Mouse (Mus musculus): ENCODE measurements at regions not wholly inside any gene's neighbourhood (a gene's known extent, or its start where the extent isn't known, plus 50 kb on each side); places are given as distances from the start of the nearest gene placed in this dataset.

DNA sequence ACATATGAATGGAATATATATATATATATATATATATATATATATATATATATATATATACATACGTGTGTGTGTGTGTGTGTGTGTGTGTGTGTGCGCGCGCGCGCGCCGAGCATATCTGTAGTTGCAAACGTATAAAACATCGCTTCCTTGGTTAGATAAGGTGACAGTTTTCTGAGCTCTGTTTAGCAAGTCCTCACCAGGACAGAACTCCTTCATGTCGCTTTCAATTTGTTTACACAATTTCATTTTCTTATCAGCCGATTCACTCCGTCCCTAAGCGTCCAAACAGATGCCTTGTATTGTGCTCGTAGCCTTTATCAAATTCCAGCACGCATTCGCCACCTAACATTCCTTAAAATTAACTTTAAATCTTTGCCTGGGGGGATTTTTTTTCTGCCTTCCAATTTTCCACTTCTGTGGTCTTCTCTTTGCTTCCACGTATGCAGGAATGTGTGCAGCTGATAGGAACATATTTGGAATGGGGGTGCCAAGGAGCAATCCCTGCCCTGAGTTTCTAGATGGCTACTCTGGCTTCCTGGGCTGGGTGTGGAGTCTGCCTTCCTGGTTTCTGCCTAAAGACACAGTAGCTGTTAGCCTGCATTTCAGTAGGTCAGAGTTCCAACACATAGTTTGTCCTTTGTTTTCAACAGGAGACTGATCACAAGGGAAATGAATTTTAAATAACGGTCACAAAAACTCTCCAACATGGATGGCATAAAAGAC lies 575.7 kb downstream of the Robo2 start:
- Histone ChIP-seq H3K4me1 (ENCODE audit: control insufficient read depth, insufficient read depth, low read length) (no peaks in the 10 kb centered on the region), H3K27ac (ENCODE audit: insufficient read depth, low read length) (no peak overlapping the region), H3K4me3 (ENCODE audit: insufficient read depth, low read length) (no peak overlapping the region)
- no peak for TF ChIP-seq POLR2A (IDR thresholded peaks at IDR 0.05; ENCODE audit: extremely low read depth, insufficient read depth, low read length)
- no peak for TF ChIP-seq CTCF (IDR thresholded peaks at IDR 0.05; ENCODE audit: extremely low read depth, insufficient read depth, low read length)

DNA sequence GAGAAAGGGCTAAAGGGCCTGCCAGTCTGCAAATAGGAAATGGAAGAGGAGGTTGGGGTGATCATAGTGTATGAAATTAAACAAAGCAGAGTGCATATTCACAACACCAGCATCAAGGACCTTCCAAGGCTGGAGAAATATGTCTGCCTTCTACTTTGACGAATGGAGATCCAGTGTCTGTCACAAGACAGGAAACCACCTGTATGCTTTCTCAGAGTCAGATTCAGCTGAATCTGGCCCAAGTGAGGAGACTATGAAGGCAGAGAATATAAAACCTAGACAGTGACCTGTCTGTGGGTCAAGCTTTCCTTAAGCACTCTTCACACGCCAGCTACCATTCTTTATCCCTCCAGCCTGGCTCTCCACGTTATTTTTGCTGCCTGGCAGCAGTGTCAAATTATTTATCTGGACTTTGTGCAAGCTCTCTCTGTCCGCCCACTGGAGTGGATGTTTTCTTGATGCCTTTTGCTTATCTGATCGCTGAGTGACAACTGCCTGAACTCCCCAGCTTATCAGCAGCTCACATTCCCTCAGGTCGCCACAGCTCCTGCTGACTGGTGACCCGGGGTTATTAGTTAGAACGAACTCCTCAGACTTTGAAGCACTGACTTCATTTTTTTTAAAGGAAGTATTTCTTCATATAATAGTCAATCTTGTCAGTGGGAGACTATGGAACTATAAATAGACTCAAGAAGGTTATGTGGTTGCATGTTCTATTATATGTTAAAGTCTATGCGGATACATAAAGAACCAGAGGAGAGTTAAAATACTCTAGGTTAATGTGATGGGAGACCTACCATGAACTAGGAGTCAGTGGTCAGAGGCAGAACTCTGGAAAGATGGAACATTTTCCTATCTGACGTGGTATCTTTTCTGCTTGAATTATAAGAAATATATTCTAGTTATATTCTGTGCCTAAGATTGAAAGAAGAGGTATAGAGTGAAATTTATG lies 590.0 kb downstream of the Robo2 start:
- no peak for TF ChIP-seq POLR2A (IDR thresholded peaks at IDR 0.05; ENCODE audit: extremely low read depth, insufficient read depth, low read length)
- TF ChIP-seq CTCF (IDR thresholded peaks at IDR 0.05; ENCODE audit: extremely low read depth, insufficient read depth, low read length), result no peak
- no peaks in the 10 kb centered on the region for H3K4me1 ChIP-seq (ENCODE audit: control insufficient read depth, insufficient read depth, low read length)
- H3K4me3 ChIP-seq (ENCODE audit: insufficient read depth, low read length), result no peak overlapping the region
- no peak overlapping the region for H3K27ac ChIP-seq (ENCODE audit: insufficient read depth, low read length)

- Histone ChIP-seq H3K27ac (ENCODE audit: insufficient read depth, low read length) (no peak overlapping the region), H3K4me3 (ENCODE audit: insufficient read depth, low read length) (no peak overlapping the region), H3K4me1 (ENCODE audit: control insufficient read depth, insufficient read depth, low read length) (no peaks in the 10 kb centered on the region)
- TF ChIP-seq CTCF (IDR thresholded peaks at IDR 0.05; ENCODE audit: extremely low read depth, insufficient read depth, low read length) (no peak), POLR2A (IDR thresholded peaks at IDR 0.05; ENCODE audit: extremely low read depth, insufficient read depth, low read length) (no peak)
Measured at GRCm38 (mm10) chr16:73804572-73804971, 607.1 kb downstream of the Robo2 start.

DNA sequence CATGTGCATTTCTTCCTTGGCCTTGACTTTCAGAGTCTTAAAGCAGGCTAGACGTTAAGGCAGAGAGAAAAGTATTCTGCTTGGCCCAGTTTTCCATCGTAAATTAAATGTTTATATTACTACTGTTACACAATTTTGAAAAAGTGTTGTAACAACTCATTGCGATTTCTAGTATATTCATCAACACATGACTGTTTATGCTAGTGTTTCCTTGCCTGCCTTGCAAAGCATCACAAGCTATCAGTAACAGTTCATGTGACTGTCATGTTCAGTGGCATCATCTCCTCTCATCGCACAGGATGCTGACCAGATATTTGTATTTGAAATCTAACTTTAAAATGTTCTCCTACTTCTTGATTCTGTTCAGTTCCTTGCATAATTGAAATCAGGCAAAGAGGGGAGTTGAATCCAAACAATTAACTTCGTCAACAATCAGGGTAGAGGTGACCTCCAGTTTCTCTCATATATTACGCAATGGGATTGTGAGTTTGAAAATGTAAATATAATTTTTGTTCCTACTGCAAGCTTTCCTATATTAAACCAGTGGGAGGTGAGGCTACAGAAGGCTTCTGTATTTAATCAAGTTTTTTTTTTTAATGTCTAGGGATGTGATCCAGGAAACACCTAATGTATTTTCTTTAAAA lies 615.0 kb downstream of the Robo2 start:
- Histone ChIP-seq H3K4me3 (ENCODE audit: insufficient read depth, low read length) (no peak overlapping the region), H3K27ac (ENCODE audit: insufficient read depth, low read length) (no peak overlapping the region), H3K4me1 (ENCODE audit: control insufficient read depth, insufficient read depth, low read length) (no peaks in the 10 kb centered on the region)
- no peak for TF ChIP-seq CTCF (IDR thresholded peaks at IDR 0.05; ENCODE audit: extremely low read depth, insufficient read depth, low read length)
- no peak for TF ChIP-seq POLR2A (IDR thresholded peaks at IDR 0.05; ENCODE audit: extremely low read depth, insufficient read depth, low read length)

DNA sequence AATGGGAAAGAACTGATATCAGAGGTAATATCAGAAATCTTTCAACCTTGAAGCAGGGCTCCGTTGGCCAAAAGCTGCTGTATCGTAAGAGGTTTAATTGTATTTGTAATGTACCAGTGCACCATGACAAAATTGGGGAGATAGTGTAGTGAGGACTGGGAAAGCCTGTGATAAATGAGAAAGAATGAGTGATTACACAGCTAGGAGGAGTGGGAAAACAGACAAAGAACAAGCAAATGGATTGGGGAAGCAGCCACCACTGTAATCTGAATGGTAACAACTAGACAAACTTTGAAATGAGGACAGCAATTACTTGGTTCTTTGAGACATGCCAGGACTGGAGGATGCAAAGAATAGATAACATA lies 626.6 kb downstream of the Robo2 start:
- H3K4me3 ChIP-seq (ENCODE audit: insufficient read depth, low read length), result no peak overlapping the region
- no peak overlapping the region for H3K27ac ChIP-seq (ENCODE audit: insufficient read depth, low read length)
- TF ChIP-seq POLR2A (IDR thresholded peaks at IDR 0.05; ENCODE audit: extremely low read depth, insufficient read depth, low read length) (no peak), CTCF (IDR thresholded peaks at IDR 0.05; ENCODE audit: extremely low read depth, insufficient read depth, low read length) (no peak)
- peaks cover 2% of the 10 kb centered on the region; the same call in 1 of the 2 replicates for H3K4me1 ChIP-seq (ENCODE audit: control insufficient read depth, insufficient read depth, low read length)

- Histone ChIP-seq H3K27ac (ENCODE audit: insufficient read depth, low read length) (no peak overlapping the region; the same call in 1 of the 2 replicates), H3K4me3 (ENCODE audit: insufficient read depth, low read length) (no peak overlapping the region), H3K4me1 (ENCODE audit: control insufficient read depth, insufficient read depth, low read length) (peaks cover 2% of the 10 kb centered on the region; the same call in 1 of the 2 replicates)
- TF ChIP-seq POLR2A (IDR thresholded peaks at IDR 0.05; ENCODE audit: extremely low read depth, insufficient read depth, low read length), result no peak
- no peak for TF ChIP-seq CTCF (IDR thresholded peaks at IDR 0.05; ENCODE audit: extremely low read depth, insufficient read depth, low read length)
Measured at GRCm38 (mm10) chr16:73784296-73785073, 627.1 kb downstream of the Robo2 start.

DNA sequence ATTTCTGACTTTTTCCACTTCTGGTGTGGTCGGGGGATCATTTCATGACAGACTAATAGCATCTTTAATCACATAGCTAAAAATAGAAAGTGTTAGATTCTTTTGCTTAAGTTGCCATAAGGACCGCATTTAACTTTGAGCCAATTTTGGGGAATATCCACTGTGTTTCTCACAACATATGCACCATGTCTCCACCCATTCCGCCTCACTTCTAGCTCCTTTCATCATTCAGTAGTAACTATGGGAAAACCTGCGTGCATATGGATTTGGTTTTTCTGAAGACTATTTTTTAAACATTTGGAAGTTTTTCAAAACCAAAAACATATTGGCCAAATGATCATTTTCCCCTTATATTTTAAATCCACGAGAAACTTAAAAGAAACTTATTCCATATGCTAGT lies 639.2 kb downstream of the Robo2 start:
- no peak overlapping the region for H3K4me3 ChIP-seq (ENCODE audit: insufficient read depth, low read length)
- H3K27ac ChIP-seq (ENCODE audit: insufficient read depth, low read length), result no peak overlapping the region
- peaks cover 2% of the 10 kb centered on the region for H3K4me1 ChIP-seq (ENCODE audit: control insufficient read depth, insufficient read depth, low read length)
- no peak for TF ChIP-seq POLR2A (IDR thresholded peaks at IDR 0.05; ENCODE audit: extremely low read depth, insufficient read depth, low read length)
- TF ChIP-seq CTCF (IDR thresholded peaks at IDR 0.05; ENCODE audit: extremely low read depth, insufficient read depth, low read length), result no peak

- no peak for TF ChIP-seq POLR2A (IDR thresholded peaks at IDR 0.05; ENCODE audit: extremely low read depth, insufficient read depth, low read length)
- no peak for TF ChIP-seq CTCF (IDR thresholded peaks at IDR 0.05; ENCODE audit: extremely low read depth, insufficient read depth, low read length)
- Histone ChIP-seq H3K4me3 (ENCODE audit: insufficient read depth, low read length) (no peak overlapping the region), H3K4me1 (ENCODE audit: control insufficient read depth, insufficient read depth, low read length) (peaks cover 2% of the 10 kb centered on the region), H3K27ac (ENCODE audit: insufficient read depth, low read length) (no peak overlapping the region)
Measured at GRCm38 (mm10) chr16:73770440-73770856, 641.2 kb downstream of the Robo2 start.

DNA sequence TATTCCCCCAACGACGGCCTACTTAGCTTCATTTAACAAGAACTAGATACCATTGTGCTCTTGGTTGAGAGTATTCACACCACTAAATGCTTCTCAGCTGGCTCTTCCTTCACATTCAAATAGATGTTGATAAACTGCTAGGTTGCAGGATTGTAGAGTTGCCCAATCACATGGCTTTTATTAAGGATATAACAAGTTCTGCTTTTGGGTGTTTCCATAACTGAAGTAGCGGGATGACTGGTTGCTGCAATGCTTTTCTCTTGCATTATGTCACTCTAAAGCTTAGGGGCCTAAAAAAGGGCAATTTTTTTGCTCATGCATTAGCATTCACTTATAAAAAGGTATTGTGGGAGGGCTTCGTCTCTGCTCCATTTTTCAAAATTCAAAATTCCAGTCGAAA lies 641.9 kb downstream of the Robo2 start:
- H3K4me1 ChIP-seq (ENCODE audit: control insufficient read depth, insufficient read depth, low read length), result peaks cover 2% of the 10 kb centered on the region
- no peak for TF ChIP-seq POLR2A (IDR thresholded peaks at IDR 0.05; ENCODE audit: extremely low read depth, insufficient read depth, low read length)
- TF ChIP-seq CTCF (IDR thresholded peaks at IDR 0.05; ENCODE audit: extremely low read depth, insufficient read depth, low read length), result no peak
- no peak overlapping the region for H3K27ac ChIP-seq (ENCODE audit: insufficient read depth, low read length)
- no peak overlapping the region for H3K4me3 ChIP-seq (ENCODE audit: insufficient read depth, low read length)

Data from cortical plate, adult 2 months (tissue).